Mouse (Mus musculus): ENCODE measurements around the gene Hs3st4.

- no peak for TF ChIP-seq CTCF (IDR thresholded peaks at IDR 0.05)
- TF ChIP-seq EP300 (IDR thresholded peaks at IDR 0.05) = no peak
Measured at GRCm38 (mm10) chr7:124163301-124163700, 180.6 kb downstream of the Hs3st4 start.

Data from lung, postnatal 0 days (tissue).